Mouse (Mus musculus): ENCODE data around the gene Mmp14. TPM values are rescaled to one million over a fixed set of nuclear protein-coding genes. Genes with fewer than 3 reads are reported as not detected.

Mmp14 gene
- polyA plus RNA-seq (2014; fragmentation: Illumina TruSeq; extraction: RNeasy Lipid Tissue Mini Kit (QIAGEN cat#74804); ENCODE audit: low read depth, low replicate concordance): 14.3 TPM

DNA sequence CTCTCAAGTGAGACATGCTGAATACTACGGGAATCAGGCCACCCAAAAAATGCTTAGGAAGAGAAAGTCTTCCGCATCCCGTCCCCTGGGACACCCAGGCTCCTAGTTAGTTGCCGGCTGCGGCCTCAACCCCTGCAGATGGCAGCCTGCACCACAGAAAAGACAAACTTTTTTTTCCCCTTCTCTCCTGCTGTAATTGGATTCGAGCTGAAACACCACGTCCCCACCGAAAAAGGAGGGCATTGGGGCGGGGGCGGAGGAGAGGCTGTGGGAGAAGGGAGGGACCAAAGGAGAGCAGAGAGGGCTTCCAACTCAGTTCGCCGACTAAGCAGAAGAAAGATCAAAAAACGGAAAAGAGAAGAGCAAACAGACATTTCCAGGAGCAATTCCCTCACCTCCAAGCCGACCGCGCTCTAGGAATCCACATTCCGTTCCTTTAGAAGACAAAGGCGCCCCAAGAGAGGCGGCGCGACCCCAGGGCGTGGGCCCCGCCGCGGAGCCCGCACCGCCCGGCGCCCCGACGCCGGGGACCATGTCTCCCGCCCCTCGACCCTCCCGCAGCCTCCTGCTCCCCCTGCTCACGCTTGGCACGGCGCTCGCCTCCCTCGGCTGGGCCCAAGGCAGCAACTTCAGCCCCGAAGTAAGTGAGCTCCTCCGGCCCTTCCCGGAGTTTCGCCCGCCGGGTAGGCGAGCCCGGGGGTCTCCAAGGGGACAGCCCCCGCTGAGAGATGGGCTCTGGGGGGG lies at the start of gene Mmp14:
Gene Mmp14, plus strand, starts transcription at position 279 of the 744 bp plus-strand sequence.

DNA sequence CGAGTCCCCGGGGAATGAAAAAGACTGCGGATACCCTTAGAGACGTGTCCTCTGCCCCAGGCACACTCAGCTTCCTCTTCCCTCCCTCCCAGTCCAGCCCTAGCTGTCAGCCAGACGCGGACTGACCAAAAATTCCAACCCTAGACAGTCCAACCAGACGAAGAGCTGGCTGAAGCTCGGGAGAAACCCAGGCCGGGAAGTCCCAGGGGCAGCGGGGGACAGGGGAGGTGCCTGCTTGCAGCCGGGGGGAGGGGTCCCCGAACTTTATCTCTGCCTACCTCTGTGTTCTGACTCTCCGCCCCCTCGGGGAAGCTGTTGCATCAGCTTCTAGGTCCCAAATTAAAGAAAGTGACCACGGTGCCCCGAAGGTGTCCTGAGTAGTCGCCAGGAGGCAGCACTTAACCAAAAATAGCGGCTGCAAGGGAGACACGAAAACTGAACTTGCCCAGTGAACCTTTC lies 13.8 kb upstream of the Mmp14 start, which contains the start of gene Slc7a7:
Gene Slc7a7, minus strand, starts transcription at position 158 of the 459 bp plus-strand sequence.

DNA sequence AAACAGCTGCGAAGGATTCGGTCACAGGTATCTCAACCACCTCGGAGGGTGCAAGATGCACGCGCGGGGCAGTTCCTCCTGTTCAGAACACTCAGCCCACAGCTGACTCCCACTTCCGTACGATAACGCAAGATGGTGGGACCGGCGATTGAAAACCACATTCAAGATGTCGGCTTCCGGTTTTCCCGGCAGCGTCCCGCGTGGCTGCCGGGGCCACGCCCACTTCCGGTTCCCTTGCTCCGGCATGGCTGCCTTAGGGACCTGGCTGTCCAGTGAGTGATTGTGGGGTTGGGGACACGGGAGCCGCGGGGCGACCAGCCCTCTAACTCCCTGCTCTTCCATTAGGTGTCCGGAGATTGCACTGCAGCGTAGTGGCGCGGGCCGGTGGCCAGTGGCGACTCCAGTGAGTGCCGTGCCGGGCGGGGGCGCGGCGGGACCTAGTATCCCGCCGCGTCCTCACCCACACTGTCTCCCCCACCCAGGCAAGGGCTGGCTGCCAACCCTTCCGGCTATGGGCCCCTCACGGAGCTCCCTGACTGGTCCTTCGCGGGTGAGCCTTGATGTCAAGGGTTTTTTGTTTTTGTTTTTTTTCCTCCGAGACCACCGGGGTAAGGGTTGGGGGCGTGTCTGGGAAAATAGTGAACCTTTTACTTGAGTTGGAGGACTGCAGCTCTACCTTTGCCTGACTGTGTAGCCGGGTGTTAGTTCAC lies 4.6 kb upstream of the Mmp14 start, which contains the start of gene Mrpl52:
Gene Mrpl52, plus strand, starts transcription at position 221 of the 710 bp plus-strand sequence.

GRCm38 (mm10) chr14:54463959-54464292 lies 32.5 kb downstream of the Mmp14 start, which contains the start of gene Lrp10:
TSS of gene Lrp10 (plus strand) at chr14:54464137.

DNA sequence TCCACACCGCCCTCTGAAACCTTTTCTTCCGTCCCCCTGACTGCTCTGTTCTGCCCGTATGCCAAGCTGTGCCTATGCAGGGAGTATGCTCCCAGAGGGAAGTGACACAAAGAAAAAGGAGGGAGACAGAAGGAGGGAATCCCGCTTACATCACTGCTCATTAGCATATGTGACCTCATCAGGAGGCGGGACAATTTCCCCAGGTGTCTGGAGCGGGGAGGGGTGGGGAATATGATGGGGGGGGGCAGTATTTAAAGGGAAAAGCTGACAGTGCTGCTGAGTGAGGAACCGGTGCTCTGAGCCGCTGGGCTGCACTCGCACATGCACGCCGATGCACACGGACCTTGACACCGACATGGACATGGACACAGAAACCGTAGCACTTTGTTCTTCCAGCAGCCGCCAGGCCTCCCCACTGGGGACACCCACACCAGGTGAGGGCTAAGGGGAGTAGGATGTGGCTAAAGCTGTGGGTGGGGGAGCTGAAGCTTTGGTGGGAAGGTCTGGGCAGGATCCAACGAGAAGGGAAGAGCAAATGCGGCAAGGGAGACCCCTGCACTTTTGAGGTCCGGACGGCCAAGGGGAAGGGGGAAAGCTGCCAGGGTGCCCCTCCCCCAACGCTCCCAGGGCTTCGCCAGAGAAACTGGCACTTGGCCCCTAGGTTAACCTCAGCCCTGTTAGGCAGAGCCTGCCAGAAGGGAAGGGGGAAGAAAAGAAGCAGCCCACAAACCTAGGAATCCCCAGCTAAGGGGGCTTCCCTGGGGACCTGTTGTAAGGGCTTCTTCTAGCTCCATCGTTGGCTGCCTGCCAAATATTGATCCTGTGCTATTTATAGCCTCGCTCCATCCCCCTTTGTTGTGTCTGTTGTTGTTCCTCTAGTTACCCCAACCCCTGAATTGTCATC lies 44.8 kb downstream of the Mmp14 start, which contains the start of gene Rem2:
Gene Rem2, plus strand, starts transcription at position 160 of the 904 bp plus-strand sequence.

Other genes with a start within 250 kb of the Mmp14 start
- 11.7 TPM for gene Dad1, start 177.5 kb upstream of the Mmp14 start, polyA plus RNA-seq (2014; fragmentation: Illumina TruSeq; extraction: RNeasy Lipid Tissue Mini Kit (QIAGEN cat#74804); ENCODE audit: low read depth, low replicate concordance)
- 12.8 TPM for gene Abhd4, start 177.4 kb upstream of the Mmp14 start, polyA plus RNA-seq (2014; fragmentation: Illumina TruSeq; extraction: RNeasy Lipid Tissue Mini Kit (QIAGEN cat#74804); ENCODE audit: low read depth, low replicate concordance)
- gene Olfr49, start 146.7 kb upstream of the Mmp14 start, polyA plus RNA-seq (2014; fragmentation: Illumina TruSeq; extraction: RNeasy Lipid Tissue Mini Kit (QIAGEN cat#74804); ENCODE audit: low read depth, low replicate concordance): not detected
- gene Oxa1l, start 70.8 kb upstream of the Mmp14 start, polyA plus RNA-seq (2014; fragmentation: Illumina TruSeq; extraction: RNeasy Lipid Tissue Mini Kit (QIAGEN cat#74804); ENCODE audit: low read depth, low replicate concordance): 10.2 TPM
- 2.0 TPM for gene Slc7a7, start 13.8 kb upstream of the Mmp14 start, polyA plus RNA-seq (2014; fragmentation: Illumina TruSeq; extraction: RNeasy Lipid Tissue Mini Kit (QIAGEN cat#74804); ENCODE audit: low read depth, low replicate concordance)
- 45.6 TPM for gene Mrpl52, start 4.7 kb upstream of the Mmp14 start, polyA plus RNA-seq (2014; fragmentation: Illumina TruSeq; extraction: RNeasy Lipid Tissue Mini Kit (QIAGEN cat#74804); ENCODE audit: low read depth, low replicate concordance)
- 2.3 TPM for gene Lrp10, start 32.5 kb downstream of the Mmp14 start, polyA plus RNA-seq (2014; fragmentation: Illumina TruSeq; extraction: RNeasy Lipid Tissue Mini Kit (QIAGEN cat#74804); ENCODE audit: low read depth, low replicate concordance)
- gene Rem2, start 44.5 kb downstream of the Mmp14 start, polyA plus RNA-seq (2014; fragmentation: Illumina TruSeq; extraction: RNeasy Lipid Tissue Mini Kit (QIAGEN cat#74804); ENCODE audit: low read depth, low replicate concordance): not detected
- gene Prmt5, start 85.9 kb downstream of the Mmp14 start, polyA plus RNA-seq (2014; fragmentation: Illumina TruSeq; extraction: RNeasy Lipid Tissue Mini Kit (QIAGEN cat#74804); ENCODE audit: low read depth, low replicate concordance): 9.2 TPM
- 2.4 TPM for gene Haus4, start 123.0 kb downstream of the Mmp14 start, polyA plus RNA-seq (2014; fragmentation: Illumina TruSeq; extraction: RNeasy Lipid Tissue Mini Kit (QIAGEN cat#74804); ENCODE audit: low read depth, low replicate concordance)
- gene Ajuba, start 145.9 kb downstream of the Mmp14 start, polyA plus RNA-seq (2014; fragmentation: Illumina TruSeq; extraction: RNeasy Lipid Tissue Mini Kit (QIAGEN cat#74804); ENCODE audit: low read depth, low replicate concordance): 5.1 TPM
- gene 4931414P19Rik, start 174.4 kb downstream of the Mmp14 start, polyA plus RNA-seq (2014; fragmentation: Illumina TruSeq; extraction: RNeasy Lipid Tissue Mini Kit (QIAGEN cat#74804); ENCODE audit: low read depth, low replicate concordance): 0.93 TPM
- gene Psmb5, start 186.4 kb downstream of the Mmp14 start, polyA plus RNA-seq (2014; fragmentation: Illumina TruSeq; extraction: RNeasy Lipid Tissue Mini Kit (QIAGEN cat#74804); ENCODE audit: low read depth, low replicate concordance): 7.7 TPM
- not detected for gene Psmb11, start 189.8 kb downstream of the Mmp14 start, polyA plus RNA-seq (2014; fragmentation: Illumina TruSeq; extraction: RNeasy Lipid Tissue Mini Kit (QIAGEN cat#74804); ENCODE audit: low read depth, low replicate concordance)
- not detected for gene Gm17606, start 209.3 kb downstream of the Mmp14 start, polyA plus RNA-seq (2014; fragmentation: Illumina TruSeq; extraction: RNeasy Lipid Tissue Mini Kit (QIAGEN cat#74804); ENCODE audit: low read depth, low replicate concordance)
- gene Cdh24, start 209.8 kb downstream of the Mmp14 start, polyA plus RNA-seq (2014; fragmentation: Illumina TruSeq; extraction: RNeasy Lipid Tissue Mini Kit (QIAGEN cat#74804); ENCODE audit: low read depth, low replicate concordance): not detected

All from liver, adult 10 weeks (tissue).